12 mouse cellular contexts compared by ENCODE assay signal in genomic region chr11:62026345-62026815, GRCm38 (mm10).
DNase-seq lines count a peak whose midpoint lies in the region.
"Had no signal": no experiment of that assay in that cellular context is flagged by ENCODE, and none has a peak within 500 bp of the region (broad histone marks: within the 10 kb centered on the region; RNA-seq: fewer than 3 reads in every experiment).

No protein-coding gene starts in this region.

- DNase-seq in heart, adult 11 months = peak; percentile 58
- no peak for DNase-seq in heart, adult 18-20 months
- peak; percentile 29 to 45 for DNase-seq in left cerebral cortex, postnatal 25 days (ENCODE audit: low spot score in 2 of 2)
- no peak for DNase-seq in left cerebral cortex, adult 8-10 months (ENCODE audit: low spot score in 2 of 2)
- DNase-seq in brain, adult 2 months (ENCODE audit: low read depth, low spot score) = peak; percentile 94
- DNase-seq in cerebellum, adult 8-10 months = peak; percentile 85
- DNase-seq in thymus, postnatal 14 days = no peak
- DNase-seq in urinary bladder, postnatal 14 days (ENCODE audit: low spot score) = no peak
- DNase-seq: B cell, adult 2 months; kidney, adult 9 months; retina, postnatal 1 day; thymus, adult 2 months had no signal

- intact Hi-C loops in left cerebral cortex, postnatal 25 days (cut with DNase I) = no loop called here

Comparison
In these comparisons a context has a peak if more than half of its experiments do, and no peak if none do; other contexts are left out.
1. DNase-seq: peak in heart, adult 11 months (single experiment), left cerebral cortex, postnatal 25 days (2 of 2), brain, adult 2 months (single experiment) and cerebellum, adult 8-10 months (single experiment); none in heart, adult 18-20 months (0 of 2), left cerebral cortex, adult 8-10 months (0 of 2), thymus, postnatal 14 days (single experiment) and urinary bladder, postnatal 14 days (single experiment).